Mouse (Mus musculus): Measurements from ENCODE around the gene Gm13030. TPM values are rescaled to one million over a fixed set of nuclear protein-coding genes. Genes with fewer than 3 reads are reported as not detected.
"Not testable (repeated sequence)": the region's sequence is repeated elsewhere in the genome, so short reads cannot be mapped to it uniquely, and the experiment has no call there.

The Gm13030 gene
- total RNA-seq (2022) = not detected

DNA sequence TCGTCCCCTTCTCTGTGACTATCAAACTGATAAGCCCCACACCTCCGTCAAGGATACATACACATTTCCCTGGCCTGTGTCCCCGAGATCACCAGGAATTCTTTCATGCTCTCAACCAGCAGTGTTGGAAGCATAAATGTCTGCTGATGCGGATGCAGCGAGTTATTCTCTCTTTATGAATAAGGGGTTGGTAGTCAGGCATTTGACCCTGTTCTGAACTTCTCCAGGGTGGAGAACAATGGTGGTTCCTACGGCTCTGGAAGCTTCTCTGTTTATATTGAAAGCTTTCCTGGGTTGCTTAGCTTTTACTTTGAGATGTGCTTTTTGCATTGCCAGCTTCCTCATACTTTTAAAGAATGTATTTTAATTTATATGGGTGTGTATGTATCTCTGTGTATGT is at the start of gene Gm13030:
TSS of gene Gm13030 (minus strand) at position 101 of the 400 bp plus-strand sequence.
- DNase-seq (ENCODE audit: low spot score in 2 of 2) = no peak

DNA sequence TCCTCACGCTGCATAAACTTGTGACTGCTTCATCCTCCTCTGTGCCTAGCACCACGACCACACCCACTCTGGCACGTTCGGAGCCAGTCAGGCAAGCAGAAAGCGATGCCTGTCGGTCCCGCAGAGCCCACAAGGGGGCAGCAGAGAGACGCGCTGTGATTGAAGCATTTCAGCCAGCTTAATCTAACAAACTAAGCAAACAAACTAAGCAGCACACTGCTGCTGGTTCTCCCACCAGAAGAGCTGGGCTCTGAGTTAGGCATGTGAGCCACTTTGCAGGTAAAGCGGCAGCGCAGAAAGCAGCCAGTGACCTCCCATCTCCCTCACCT is 48.3 kb upstream of the Gm13030 start:
- DNase-seq (ENCODE audit: low spot score in 2 of 2) = peak; percentile 90 to 99

DNA sequence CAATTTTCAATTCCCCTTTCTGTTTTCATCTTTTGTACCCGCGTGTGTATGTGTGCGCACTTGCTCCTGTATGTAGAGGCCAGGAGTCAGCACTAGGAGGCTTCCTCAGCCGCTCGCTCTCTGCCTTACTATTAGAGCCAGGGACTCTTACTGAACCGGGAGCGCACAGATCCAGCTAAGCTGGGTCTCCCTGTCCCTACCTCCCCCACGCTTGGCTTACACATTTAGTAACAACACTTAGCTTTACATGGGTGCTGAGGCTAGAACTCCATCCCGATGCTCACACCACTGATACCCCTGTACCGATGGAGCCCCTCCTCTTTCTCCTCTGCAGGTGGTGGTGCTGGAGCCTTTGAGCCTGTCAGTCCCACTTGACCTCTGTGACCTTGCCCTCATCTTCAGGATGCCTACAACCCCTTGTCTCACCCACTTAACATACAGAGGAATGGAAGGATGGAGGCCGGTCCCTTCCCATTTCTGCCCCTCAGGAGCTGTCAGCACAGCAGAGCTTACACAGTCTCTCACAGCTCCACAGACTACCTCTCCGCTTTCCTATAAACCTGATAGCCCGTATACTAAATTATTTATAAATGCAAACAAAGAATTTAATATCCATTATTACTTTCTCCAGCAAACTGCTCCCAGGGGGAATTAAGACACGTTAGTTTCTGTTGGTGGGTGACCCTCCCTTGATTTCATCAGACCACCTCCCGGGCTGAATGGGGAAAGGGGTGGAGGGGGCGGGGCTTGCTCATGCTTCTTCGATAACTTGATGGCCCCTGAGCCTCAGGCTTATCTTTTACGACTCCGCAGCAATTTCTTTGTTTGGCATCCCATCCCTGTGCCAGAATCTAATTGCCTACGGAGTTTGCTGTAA is 47.7 kb upstream of the Gm13030 start:
- DNase-seq (ENCODE audit: low spot score in 2 of 2) = no peak

- DNase-seq (ENCODE audit: low spot score in 2 of 2) = no peak
Observed at GRCm38 (mm10) chr4:138917282-138917681, 43.5 kb upstream of the Gm13030 start.

DNA sequence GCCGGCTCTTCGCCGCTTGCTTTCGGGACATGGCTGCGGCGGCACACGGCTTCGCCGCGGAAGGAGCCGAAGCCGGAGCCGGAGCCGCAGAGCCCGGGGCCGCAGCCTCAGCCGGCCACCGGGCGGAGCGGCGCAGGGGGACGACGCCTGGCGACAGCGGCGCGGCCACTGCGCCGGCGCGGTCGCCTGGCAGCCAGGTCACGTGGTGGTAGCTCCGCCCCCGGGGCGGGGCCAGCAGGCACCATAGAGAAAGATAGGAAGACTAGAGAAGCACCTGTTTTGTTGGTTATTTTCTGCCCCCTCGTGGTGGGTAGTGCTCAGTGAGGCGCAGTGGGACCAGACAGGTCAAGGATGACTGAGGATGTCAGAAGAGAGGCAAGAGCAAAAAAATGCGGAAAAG is 40.0 kb upstream of the Gm13030 start, which contains the start of gene Otud3:
TSS of gene Otud3 (minus strand) at position 149 of the 400 bp plus-strand sequence.
- DNase-seq (ENCODE audit: low spot score in 2 of 2) = peak; percentile 80 to 96

DNA sequence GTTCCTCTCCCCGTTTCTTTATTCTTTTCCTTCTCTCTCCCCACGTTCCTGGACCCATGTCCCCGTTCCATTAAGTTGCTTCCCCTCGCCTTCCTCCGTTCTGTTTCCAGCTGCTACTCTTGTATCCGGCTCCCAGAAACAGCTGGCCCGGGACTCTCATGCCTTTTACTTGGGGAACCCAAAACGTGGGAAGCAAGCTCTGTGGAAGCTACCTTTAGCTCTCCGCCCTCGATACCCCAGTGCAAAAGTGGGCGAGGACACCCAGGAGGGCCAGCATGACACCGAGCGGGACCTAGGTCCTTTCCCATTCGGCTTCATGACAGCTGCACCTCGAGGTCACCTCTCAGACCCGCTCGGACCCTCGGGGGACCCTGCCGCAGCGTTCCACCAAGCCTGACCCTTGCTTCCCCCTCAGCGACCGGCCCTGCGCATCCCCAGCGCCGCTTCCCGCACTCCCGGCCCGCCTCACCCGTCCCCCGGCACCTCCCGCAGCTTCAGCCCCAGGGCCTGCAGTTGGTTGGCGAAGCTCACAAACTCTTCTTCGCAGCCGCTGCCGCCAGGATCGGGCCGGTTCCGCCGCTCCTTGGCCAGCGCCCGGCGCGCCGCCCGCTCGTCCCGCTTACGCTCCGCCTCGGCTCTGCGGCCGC is 39.5 kb upstream of the Gm13030 start:
- no peak for DNase-seq (ENCODE audit: low spot score in 2 of 2)

DNA sequence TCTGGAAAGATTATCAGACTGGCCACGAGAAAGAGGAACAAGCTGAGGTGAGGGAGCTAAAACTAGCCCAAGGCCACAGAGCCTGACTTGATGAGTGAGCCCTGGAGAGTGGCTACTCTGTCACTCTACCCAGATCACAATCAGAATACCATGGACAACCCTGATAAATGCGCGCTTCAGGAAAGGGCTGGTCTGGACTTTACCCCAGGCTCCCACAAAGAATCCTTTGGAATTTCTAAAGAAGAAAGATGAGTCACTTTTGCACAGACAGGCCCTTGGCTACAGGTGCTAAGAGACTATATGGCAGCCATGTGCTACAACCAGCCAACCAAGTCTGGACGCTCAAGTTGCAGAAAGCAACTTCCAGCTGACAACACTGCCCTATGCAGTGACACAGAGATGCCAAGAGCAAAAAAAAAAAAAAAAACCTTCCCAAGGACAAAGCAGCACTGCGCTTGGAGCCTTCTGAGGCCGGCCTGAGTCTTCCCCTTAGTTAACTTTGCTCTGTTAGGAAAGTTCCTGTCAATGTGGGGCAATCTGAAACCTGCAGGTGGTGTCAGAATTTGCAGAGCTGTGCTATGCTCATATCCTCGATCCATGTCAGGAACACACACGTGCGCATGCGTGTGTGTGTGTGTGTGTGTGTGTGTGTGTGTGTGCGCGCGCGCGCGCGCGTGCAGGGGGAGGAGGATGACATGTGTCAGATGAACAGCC is 32.0 kb upstream of the Gm13030 start:
- no peak for DNase-seq (ENCODE audit: low spot score in 2 of 2)

DNA sequence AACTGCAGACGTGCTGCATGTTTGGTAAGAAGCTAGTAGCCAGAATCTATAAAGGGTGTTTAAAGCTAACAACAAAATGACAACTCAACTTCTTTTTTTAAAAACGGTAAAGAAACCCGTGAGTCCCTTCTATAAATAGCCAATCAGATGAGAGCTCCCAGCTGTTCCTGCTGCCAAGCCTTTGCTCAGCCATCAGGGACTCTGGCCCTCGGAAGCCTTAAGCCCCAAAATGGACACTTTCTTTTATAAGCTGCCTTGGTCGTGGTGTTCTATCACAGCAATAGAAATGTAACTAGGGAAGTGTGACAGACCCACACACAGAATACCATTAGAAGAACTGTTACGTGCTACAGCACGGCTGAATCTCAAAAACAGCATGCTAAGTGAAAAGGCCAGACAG is 25.6 kb upstream of the Gm13030 start:
- DNase-seq (ENCODE audit: low spot score in 2 of 2) = no peak

- DNase-seq (ENCODE audit: low spot score in 2 of 2) = not testable (repeated sequence)
Observed at GRCm38 (mm10) chr4:138893789-138894188, 20.0 kb upstream of the Gm13030 start.

- no peak for DNase-seq (ENCODE audit: low spot score in 2 of 2)
Observed at GRCm38 (mm10) chr4:138892655-138893054, 18.9 kb upstream of the Gm13030 start.

DNA sequence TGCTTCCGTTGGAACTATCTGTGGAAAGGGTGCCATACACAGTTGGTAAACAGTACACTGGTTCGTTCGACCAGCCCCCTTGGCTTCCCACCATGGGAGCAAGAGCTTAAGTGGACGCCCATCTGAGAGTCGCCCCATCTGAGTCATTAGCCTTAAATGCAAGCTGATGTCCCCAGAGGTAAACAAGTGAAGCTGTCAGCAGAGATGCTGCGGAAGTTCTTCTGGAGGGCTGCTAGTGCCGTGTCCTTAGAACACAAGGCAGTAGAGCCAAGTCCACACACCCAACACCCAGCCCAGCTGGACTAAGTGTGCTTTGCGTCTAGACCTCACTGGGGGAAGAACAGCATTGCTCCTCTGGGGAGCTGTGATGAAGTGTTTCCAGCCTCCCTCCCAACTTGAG is 15.9 kb upstream of the Gm13030 start:
- DNase-seq (ENCODE audit: low spot score in 2 of 2) = no peak

DNA sequence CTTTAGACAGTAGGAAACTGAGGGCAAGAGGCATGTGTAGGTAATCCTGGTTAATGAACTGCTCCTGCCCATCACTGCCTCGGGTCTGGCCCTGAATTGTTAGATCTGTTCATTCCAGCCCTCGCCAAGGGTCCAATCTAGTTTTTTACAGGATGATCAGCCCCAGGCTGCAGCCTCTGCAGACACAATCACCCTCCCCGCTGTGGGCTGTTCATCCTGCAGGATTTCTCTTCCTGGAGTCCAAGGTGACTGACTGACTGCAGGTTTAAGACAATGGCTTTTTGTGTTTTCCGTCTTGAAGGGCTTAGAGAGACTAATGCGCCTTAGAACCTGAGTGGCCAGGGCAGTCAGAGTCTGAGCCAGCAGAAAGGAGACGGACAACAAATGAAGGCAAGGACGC is 15.4 kb upstream of the Gm13030 start:
- DNase-seq (ENCODE audit: low spot score in 2 of 2) = no peak

DNA sequence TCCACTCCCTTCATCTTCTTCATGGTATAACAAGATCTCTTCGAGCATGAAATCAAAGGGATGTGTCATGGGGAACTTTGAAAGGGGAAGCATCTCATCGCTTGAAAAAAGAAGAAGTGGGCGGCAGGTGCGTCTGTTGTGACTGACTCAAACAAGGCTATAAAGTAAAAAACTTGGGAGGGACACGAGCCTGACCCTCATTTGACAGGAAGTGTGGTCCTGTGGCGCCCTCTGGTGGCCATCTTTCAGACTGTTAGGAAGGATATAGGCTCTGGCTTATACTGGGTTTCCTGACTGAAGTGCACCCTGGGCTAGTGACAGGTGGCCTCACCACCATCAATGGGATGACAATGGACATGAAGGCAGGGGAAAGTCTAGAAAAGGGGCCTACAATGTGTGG is 10.5 kb upstream of the Gm13030 start:
- peak; percentile 67 to 87 for DNase-seq (ENCODE audit: low spot score in 2 of 2)

DNA sequence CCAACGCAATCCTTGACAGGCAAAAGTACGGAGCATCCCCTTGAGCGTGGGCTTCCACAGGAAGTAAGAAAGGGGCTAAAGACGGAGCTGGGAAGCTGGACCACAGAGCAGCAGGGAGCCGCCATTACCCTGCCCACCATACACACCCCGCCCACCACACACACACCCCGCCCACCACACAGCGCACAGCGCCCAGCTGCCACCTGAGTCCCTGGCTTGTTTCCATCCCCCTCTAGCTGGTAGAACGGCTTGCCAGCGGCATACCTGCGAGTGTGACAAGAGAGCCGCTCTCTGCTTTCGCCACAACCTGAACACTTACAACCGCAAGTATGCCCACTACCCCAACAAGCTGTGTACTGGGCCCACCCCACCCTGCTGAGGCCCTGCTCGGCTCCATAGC is 8.4 kb upstream of the Gm13030 start:
- DNase-seq (ENCODE audit: low spot score in 2 of 2) = peak in 1 of 2 experiments; percentile 64

DNA sequence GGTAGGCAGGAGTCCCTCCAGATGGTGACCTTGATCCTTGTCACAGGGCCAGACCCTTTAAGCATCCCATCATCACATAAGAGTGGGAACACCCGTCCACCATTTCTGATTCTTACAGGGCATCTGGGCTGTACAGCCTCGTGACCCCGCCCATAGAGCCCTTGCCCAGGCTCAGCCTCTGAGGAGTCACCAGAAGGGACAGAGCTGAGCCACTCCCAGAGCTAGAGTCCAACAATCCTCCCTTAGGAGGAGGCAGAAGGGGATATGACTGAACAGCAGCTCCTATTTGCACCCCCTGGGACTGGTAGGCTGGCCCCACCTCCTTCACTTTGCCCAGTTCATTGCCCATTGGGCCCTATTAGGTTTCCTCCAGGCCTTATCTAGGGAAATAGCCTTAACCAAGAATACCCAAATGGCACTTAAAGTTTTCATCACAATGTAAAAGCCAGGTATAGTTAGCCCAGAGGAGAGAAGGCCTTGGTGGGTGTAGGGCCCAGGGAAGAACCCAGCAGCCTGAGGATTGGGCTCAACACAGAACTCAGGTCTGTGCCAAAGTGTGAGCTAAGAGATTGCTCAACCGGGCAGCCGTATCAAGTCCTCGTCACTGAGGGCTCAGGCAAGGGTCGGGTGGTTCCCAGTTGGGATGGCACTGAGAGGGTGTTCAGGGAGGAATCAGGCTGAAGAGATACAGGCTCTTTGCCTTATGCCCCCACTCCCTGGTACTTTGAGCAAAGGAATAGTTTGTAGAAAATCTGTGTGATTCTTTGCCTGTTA is 7.2 kb upstream of the Gm13030 start:
- no peak for DNase-seq (ENCODE audit: low spot score in 2 of 2)

- DNase-seq (ENCODE audit: low spot score in 2 of 2) = no peak
Observed at GRCm38 (mm10) chr4:138879808-138880207, 6.0 kb upstream of the Gm13030 start.

DNA sequence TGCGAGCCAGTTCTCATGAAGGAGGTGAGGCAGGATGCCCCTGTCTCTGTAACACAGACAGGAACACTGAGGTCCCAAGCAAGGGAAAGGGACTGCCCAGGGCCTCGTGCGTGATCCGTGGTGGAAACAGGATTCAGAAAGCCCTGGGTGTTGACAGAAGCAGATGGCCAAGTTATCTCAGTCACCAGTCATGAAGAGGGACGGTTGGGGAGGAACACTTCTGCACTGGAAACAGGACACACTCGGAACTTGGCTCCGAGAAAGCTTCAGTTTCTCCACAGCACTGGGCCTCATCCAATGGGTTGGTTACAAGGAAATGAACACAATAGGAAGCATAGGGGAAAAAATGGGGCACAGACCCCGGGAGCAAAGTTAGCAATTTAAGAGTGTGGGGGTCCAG is 5.0 kb upstream of the Gm13030 start:
- DNase-seq (ENCODE audit: low spot score in 2 of 2) = no peak

- DNase-seq (ENCODE audit: low spot score in 2 of 2) = no peak
Observed at GRCm38 (mm10) chr4:138877731-138878130, 4.0 kb upstream of the Gm13030 start, which contains the start of gene Pla2g2e. Gene Pla2g2e (plus strand): TSS chr4:138877942.

GRCm38 (mm10) chr4:138875986-138876385 is 2.2 kb upstream of the Gm13030 start:
- DNase-seq (ENCODE audit: low spot score in 2 of 2) = no peak

- not testable (repeated sequence) for DNase-seq (ENCODE audit: low spot score in 2 of 2)
Observed at GRCm38 (mm10) chr4:138875275-138875674, 1.5 kb upstream of the Gm13030 start.

DNA sequence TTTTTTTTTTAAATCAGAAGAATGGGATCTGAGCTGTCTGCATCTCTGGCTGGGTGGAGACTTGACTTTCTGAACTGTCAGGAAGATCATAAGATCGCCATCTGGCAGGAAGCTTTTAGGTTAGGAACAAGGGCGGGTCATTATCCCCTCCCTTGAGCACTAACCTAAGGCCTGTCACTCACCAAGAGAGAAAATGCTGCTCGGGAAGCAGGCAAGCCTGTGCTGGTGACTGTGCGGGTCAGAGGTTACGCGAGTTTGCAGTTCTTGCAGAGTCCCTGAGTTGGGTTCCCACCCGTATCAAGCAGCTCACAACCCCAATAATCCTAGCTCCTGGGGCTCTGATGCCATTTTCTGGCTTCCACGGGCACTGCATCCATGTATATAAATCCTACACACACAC is 5.1 kb downstream of the Gm13030 start:
- DNase-seq (ENCODE audit: low spot score in 2 of 2) = no peak

Measured in left cerebral cortex, adult 8-10 months (tissue).